Mouse (Mus musculus): ENCODE measurements around the gene Ube2o. TPM values are rescaled to one million over a fixed set of nuclear protein-coding genes. Genes with fewer than 3 reads are reported as not detected.

The Ube2o gene
- total RNA-seq (2023): 1 to 10 TPM; 7.8 to 8.2 TPM

DNA sequence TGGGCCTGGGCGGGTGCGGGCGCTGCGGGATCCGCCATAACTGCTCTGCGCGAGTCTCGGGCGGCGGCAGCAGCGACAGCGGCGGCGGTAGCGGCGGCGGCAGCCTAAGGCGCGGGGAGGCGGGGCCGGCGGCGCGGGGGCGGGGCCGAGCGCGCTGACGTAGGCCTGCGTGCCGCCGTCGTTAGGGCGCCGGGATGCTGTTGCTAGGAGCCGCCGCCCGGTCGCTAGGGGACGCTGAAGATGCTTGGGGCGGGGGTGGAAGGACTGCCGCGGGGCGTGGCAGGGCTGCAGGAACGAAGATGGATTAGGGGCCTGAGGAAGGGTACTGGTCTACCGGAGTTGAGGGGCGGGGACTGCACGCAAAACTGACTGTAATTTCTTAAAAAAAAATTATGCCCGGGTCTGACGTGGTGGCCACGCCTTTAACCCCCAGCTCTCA, at the start of gene Ube2o:
Gene Ube2o, minus strand, starts transcription at position 72 of the 439 bp plus-strand sequence.

DNA sequence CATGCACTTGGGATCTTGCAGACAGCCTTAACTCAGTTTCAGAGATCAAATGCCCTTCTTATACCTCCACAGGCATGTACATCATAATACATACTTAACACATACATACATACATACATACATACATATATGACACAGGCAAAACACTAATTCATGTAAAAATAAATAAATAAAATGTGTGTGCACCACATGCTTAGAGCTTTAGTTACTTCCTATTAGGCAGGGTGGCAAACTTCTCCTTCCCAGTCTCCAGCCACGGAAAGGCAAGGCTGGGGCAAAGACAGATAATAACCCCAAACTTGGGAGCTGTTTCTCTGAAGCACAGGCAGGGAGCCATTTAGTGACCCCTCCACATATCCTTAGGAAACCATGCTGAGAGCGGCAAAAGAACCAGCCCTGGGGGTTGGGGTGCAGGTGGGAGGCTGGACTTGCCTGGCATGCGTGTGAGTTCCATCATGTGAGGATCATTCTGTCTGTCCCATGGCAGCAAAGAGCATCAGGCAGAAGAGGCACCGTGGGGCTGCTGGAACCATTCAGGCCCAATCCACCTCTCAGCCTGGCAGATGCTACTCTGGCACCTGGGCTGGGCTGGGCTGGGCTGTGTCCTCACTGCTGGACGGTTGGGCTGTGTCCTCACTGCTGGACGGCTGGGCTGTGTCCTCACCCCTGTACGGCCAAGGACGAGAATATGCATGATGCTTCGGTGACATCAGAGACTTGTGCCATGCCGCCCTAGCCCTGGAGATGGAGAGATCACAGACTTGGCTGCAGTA, 45.2 kb upstream of the Ube2o start, which contains the start of gene Rhbdf2:
Gene Rhbdf2, minus strand, starts transcription at position 721 of the 773 bp plus-strand sequence.

DNA sequence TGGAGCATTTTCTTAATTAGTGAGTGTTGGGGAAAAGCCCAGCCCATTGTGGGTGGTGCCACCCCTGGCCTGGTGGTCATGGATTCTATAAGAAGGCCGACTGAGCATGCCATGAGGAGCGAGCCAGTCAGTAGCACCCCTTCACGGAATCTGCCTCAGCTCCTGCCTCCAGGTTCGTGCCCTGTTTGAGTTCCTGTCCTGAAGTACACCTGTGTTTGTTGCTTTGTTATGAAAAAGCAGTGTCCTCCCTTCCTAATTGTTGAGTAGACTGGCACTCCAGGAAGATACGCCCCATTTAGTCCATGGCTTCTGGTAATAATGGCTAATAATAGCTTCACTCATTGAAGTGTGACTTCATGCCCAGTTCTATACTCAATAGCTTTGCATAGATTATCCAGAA, 5.1 kb upstream of the Ube2o start, which contains the start of gene Aanat:
Gene Aanat, plus strand, starts transcription at position 123 of the 400 bp plus-strand sequence.

DNA sequence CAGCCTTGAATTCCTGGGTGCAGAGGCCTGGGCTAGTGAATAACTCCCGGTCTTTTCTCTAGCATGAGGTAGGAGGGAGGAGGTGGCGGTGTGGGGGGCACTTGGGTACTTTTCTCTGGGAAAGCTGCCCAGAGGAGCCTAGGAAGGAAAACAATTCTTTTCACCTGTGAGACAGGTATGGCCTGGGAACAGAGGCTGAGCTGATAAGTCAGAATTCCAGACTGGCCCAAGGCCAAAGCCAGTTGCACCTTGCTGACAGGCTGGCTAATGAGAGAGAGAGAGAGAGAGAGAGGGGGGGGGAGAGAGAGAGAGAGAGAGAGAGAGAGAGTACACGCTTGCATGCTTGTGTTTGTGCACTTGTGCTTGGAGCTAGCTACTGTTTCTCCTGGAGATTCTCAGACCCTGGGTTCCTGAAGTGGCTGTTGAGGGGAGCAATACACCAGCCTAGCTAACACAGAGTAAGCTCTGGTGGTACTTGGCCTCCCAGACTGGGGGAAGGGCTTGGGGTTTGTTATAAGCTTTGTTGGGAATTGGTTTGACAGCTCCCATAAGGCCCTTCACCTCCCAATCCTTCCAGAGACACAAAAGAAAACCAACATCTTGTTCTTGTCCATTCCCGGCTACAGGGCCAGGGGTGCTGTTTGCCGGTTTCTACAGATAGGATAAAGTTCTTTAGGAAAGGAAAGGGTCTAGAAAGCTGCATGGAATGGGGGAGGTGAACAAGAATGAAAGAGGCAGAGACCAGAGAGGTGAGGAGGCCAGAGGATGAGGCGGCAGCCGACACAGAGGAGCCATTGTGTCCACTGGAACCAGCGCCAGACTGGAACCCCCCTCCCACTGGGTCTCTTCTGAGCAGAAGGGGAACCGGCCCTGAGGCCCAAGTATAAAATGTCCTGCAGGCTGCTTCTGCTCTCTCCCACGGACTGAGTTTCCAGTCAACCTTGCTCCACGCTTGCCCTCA, 50.8 kb downstream of the Ube2o start, which contains the start of gene Sphk1:
Gene Sphk1, plus strand, starts transcription at position 739 of the 961 bp plus-strand sequence.

DNA sequence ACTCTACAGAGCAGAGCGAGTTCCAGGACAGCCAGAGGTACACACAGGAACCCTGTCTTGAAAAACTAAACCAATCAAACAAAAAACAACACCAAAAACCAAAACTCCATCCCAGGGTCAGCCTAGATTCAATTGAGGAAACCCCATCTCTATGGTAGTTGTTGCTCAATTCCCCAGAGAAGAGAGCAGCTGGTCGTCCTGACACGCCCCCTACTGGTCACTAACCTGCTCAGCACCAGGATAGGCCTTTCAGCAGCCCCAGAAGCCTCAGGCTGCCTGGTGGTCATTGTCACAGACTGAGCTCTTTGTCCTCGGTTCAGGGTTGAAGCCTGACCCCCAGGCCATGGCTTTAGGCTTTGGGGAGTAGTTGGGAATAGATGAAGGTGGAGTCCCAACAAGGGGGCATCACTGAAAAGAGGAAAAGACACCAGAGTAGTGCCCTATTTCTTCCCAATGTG, 87.4 kb downstream of the Ube2o start, which contains the start of gene Prpsap1:
Gene Prpsap1, minus strand, starts transcription at position 408 of the 458 bp plus-strand sequence.

Other genes with a start within 250 kb of the Ube2o start
- gene Foxj1, start 246.0 kb downstream of the Ube2o start, total RNA-seq (2023): under 1 TPM in 1 of 2 experiments, not detected in 1; 0.13 TPM
- gene Rnf157, start 168.4 kb downstream of the Ube2o start, total RNA-seq (2023): 1 to 10 TPM; 2.5 to 3.3 TPM
- 10 to 100 TPM; 82.9 to 92.3 TPM for gene Ubald2, start 147.4 kb downstream of the Ube2o start, total RNA-seq (2023)
- gene Qrich2, start 115.2 kb downstream of the Ube2o start, total RNA-seq (2023): not detected
- 10 to 100 TPM; 24.9 to 30.1 TPM for gene Prpsap1, start 87.2 kb downstream of the Ube2o start, total RNA-seq (2023)
- gene Sphk1, start 50.5 kb downstream of the Ube2o start, total RNA-seq (2023): 1 to 10 TPM; 2.1 to 8.8 TPM
- not detected for gene Aanat, start 5.0 kb upstream of the Ube2o start, total RNA-seq (2023)
- gene Rhbdf2, start 45.6 kb upstream of the Ube2o start, total RNA-seq (2023): 10 to 100 TPM; 93.8 to 95.4 TPM
- gene Prcd, start 72.1 kb upstream of the Ube2o start, total RNA-seq (2023): not detected
- not detected for gene Cygb, start 72.9 kb upstream of the Ube2o start, total RNA-seq (2023)
- gene St6galnac1, start 194.1 kb upstream of the Ube2o start, total RNA-seq (2023): not detected
- 1 to 10 TPM; 1.3 to 1.6 TPM for gene Mxra7, start 246.6 kb upstream of the Ube2o start, total RNA-seq (2023)

Data from neutrophil, adult 59 days (primary cell).